Mouse (Mus musculus) heart, adult 2 months (tissue): ENCODE data around the gene Gm2000.

Experiments
- CTCF ChIP-seq: fragments of 200-600 bp; IDR thresholded peaks from 2 replicates; pipeline ENCODE4 v1.8.1; 2022; ENCODE audit warnings: antibody characterized with exemption, mild to moderate bottlenecking, moderate library complexity
- EP300 ChIP-seq: fragments of 200-500 bp; IDR thresholded peaks from 2 replicates; pipeline ENCODE4 v1.6.1; 2011; ENCODE audit warnings: low read depth, low read length, control low read depth; ENCODE audit not compliant: insufficient read depth
- POLR2A ChIP-seq: fragments of 200-500 bp; IDR thresholded peaks from 2 replicates; pipeline ENCODE4 v1.6.1; 2011; ENCODE audit warnings: mild to moderate bottlenecking, low read depth, low read length, control low read depth; ENCODE audit not compliant: insufficient read depth

DNA sequence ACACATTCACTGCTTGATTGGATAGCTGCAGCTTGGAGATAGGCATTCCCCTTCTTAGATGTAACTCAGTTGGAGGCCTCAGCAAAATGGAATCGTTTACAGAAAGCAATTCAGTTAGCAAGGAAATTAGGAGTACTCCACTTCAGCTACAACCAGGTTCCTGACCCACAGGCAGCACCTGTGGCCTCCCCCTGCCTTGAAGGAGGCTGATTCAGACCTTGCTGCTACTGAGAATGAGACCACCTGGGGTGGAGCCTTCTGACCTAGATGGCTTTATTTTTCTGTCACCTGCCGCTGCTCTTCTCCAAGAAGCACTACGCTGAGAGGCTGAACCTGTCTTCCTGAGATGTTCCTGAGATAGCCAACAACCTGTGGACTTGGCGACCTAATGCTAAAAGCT lies 42.7 kb downstream of the Gm2000 start:
- TF ChIP-seq CTCF (no peak), EP300 (no peak), POLR2A (no peak)
